Mouse (Mus musculus) heart, adult 9 months (tissue): ENCODE measurements around the gene Rasd1.
"Not testable (repeated sequence)": the region's sequence is repeated elsewhere in the genome, so short reads cannot be mapped to it uniquely, and the experiment has no call there.

ENCODE experiments used
- DNase-seq, 2 experiments: peaks; one replicate each; pipeline ENCODE4 v3.0.0; 2022; ENCODE audit warnings: low spot score in 2 of 2

The Rasd1 gene

DNA sequence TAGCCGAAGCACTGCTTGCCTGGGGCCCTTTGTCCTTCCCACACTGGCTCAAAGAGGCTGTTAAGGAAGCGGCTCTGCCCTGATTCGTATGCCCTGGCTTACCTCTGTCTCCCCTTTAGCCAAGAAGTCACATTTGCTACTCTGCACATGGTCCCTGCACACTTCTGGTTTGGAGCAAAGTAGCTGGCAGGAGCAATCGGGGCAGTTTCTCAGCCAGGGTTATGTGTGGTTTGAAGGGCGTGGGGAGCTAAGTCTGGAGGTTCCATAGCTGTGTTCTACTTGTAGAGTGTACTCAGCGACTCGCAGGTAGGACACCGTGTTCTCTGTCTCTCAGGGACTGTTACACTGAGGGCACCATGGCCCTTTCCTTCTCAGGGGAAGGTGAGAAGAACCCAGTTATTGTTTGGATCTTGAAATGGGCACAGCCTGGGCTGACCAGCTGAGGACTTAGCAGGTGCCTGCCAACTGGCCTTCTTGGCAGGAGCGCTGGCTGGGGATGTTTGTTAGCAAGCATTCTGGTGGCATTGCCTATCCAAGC, 3.3 kb downstream of the Rasd1 start:
- no peak for DNase-seq

- no peak for DNase-seq
Measured at GRCm38 (mm10) chr11:59960476-59961337, 4.0 kb downstream of the Rasd1 start.

DNA sequence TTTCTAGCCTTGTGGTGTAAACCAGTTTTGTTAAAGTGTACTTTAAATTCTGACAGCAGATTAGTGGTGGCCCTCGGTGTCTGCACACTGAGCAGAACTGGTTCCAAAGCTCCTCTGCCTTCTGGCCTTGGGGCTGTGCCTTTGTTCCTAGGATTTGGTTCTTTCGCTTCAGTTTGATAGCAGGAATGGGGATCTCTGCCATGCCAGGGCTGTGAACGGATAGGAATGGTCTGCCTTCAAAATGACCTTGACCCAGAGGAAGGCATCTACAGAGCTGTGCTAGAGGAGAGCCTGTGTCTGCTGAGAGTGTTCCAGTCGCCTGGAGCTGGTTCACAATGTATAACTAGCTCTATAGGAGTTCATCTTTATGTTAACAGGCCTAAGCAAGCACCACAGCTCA, 5.3 kb downstream of the Rasd1 start:
- no peak for DNase-seq

- DNase-seq, result no peak
Measured at GRCm38 (mm10) chr11:59956749-59957148, 8.0 kb downstream of the Rasd1 start.

DNA sequence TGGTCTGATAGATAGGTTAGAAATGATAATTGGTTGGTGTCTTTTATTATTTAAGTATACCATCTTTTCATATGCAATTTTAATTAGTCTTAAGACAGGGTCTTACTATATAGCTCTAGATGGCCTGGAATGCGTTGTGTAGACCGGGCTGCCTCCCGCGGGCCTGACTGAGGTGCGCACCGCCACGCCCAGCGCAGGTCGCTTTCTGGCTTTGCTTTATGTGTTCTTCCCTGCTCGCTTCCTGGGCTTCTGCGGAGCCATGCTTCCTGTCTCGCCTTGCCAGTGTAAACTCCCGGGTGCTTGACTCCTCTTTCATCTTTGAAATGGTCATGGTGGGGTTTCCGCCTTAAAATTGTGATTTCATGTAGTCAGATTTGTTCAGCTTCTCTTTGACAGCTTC, 11.9 kb downstream of the Rasd1 start:
- DNase-seq, result no peak

DNA sequence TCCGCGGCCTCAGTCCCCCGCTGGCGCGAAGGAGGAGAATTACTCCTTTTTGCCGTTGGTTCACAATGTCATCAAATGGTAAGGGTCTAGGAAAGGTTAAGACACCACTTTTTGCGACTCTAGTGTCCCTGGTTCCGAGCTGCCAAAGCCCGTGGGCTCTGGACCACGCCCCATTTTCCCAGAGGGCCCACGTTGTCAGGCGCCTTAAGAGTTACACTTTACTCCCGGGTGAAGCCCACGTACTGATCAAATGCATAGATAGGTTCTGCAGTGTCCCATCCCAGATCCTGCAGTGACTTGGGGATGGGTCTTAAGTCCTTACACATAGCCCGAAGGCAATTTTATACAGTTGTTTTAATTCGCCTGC, 16.4 kb downstream of the Rasd1 start:
- no peak for DNase-seq

DNA sequence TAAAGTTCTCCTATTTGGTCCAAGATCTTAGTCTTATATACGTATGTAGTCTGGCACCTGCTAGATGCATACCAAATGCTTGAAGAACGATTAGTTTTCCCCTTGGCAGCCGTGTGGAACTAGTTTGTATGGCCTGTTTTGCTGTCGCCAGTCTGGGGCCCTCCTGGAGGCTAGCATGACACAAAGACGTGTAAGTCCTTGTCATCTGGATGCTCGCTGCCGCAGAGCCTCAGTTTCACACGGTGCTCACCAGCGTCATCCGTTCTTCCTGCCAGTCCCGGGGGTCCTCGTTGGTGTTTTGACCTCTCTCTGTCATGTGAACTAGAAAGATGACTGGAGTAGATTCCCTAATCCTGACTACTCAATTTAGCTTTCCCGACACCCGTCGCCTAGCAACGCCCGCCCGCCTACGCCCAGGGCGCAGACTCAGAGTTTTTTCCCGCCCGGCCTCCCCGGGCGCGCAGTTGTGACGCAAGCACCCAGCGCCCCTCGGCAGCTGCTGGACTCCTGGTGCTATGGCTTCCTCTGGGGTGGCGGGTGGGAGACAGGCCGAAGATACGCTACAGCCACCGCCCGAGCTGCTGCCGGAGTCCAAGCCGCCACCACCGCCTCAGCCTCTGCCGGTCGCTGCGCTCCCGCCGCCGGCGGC, 16.9 kb downstream of the Rasd1 start, which contains the start of gene Med9:
Gene Med9 (plus strand): TSS at position 455 of the 649 bp plus-strand sequence.
- DNase-seq, result peak; percentile 93 to 94

DNA sequence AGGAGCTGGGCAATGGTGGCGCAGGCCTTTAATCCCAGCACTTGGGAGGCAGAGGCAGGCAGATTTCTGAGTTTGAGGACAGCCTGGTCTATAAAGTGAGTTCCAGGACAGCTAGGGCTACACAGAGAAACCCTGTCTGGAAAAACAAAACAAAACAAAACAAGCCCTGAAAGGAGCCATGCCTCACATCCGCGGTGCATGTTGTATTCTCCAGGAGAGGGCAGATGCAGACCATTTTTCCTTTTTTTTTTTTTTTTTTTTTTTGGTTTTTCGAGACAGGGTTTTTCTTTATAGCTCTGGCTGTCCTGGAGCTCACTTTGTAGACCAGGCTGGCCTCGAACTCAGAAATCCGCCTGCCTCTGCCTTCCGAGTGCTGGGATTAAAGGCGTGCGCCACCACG, 19.9 kb downstream of the Rasd1 start:
- not testable (repeated sequence) for DNase-seq

DNA sequence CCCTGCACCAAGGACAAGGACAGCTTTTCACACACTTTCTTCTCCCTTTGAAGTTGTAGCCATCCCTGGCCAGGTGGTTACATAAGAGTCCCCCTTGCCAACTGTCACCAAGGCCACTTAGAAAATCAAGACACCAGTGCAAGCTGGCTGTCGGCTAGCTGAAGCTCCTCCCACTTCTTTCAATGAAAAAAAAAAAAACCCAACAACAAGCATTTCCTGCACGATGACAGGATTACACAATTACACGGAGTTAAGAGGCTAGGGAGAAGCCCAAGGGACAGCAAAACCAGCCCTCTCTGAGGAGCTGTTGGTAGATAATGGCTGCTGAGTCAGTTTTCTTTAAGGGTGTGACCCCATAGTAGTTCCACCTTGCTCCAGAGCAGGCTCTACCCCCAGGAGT, 23.4 kb downstream of the Rasd1 start:
- DNase-seq, result no peak

DNA sequence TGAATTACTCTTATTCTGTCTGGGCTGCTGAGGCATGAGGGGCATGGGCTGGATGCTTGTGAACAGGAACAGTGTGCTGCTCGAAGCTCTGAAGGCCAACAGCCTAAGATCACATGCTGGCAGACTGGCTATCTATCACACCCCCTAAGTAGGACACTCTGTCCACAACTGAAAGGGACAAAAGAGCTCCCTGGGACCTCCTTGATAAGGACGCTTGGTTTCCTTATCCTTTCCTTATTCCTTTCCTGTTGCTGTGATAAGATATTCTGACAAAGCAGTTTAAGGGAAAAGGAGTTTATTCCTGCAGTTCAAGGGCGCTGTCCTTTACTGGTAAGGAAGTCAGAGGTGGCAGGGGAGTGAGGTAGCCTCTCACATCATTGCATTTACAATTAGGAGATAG, 24.1 kb downstream of the Rasd1 start:
- DNase-seq, result no peak

DNA sequence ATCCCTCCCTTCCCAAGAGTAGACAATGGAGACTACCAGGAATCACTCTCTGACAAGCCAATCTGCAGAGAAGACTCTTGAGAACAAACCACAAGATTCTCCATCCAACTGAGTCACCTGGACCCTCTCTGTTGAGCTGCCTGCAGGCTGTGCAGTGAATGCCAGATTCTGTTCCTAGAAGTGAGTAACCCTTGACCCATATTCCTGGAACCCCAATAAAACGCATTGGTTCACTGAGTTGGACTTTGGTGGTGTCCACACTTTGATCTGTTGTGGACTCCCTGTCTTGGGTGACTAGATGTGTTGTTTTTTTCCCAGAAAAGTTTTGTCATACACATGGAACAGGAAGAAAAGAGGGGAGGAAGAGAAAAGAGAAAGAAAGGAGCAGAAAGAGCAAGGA, 24.9 kb downstream of the Rasd1 start:
- no peak for DNase-seq

GRCm38 (mm10) chr11:59937615-59938014, 27.1 kb downstream of the Rasd1 start:
- DNase-seq, result no peak

- DNase-seq, result no peak
Measured at GRCm38 (mm10) chr11:59937023-59937422, 27.7 kb downstream of the Rasd1 start.

DNA sequence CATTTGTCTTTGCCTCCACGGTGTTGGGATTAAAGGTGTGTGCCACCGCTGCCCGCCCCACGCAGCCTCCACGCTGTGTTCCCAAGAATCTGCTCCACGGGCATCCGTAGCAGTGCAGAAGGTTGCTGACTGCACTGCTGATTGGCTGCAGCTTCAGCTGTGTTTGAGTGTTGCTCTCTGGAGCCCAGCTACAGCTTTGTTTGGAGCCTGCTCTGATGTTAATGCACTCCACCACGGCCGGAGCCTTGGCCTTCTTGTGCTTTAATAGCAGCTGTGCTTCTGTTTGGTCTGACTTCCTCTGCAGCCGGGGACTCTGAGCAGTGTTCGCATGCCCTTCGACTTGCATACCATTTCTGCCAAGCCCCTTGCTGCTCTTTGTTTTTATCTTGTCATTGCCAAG, 30.8 kb downstream of the Rasd1 start:
- no peak for DNase-seq

GRCm38 (mm10) chr11:59932560-59933337, 32.0 kb downstream of the Rasd1 start:
- no peak for DNase-seq

GRCm38 (mm10) chr11:59930031-59930430, 34.7 kb downstream of the Rasd1 start:
- no peak for DNase-seq

DNA sequence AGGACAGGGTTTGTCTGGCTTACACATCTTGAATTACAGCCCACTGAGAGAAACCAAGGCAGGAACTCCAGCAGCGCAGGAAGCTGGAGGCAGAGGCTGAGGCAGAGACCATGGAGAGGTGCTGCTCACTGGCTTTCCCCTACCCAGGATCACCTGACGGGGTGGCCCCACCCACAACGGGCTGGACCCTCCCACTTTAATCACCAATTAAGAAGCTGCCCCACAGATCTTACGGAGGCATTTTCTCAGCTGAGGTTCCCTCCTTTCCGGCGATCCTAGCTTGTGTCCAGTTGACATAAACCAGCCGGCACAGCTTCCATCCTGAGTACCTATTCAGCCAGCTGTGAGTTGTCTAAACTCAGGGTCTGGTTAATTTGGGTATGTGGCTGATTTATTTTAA, 43.5 kb downstream of the Rasd1 start:
- DNase-seq, result no peak

DNA sequence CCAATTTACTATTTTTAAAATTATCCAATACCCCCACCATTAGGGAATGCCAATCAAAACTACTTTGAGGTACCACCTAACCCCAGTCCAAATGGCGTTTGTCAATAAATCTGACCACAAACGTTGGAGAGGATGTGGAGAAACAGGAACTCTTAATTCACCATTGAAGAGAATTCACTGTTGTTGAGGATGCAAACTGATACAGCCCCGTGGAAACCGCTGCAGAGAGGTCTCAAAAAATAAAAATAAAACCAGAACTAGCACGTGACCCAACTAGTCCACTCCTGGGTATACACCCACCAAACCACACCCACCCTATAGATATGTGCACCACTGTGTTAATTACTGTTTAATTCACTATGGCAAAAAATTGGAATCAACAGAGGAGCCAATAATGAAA, 44.4 kb downstream of the Rasd1 start:
- no peak for DNase-seq

GRCm38 (mm10) chr11:59919401-59919800, 45.3 kb downstream of the Rasd1 start:
- DNase-seq, result no peak

DNA sequence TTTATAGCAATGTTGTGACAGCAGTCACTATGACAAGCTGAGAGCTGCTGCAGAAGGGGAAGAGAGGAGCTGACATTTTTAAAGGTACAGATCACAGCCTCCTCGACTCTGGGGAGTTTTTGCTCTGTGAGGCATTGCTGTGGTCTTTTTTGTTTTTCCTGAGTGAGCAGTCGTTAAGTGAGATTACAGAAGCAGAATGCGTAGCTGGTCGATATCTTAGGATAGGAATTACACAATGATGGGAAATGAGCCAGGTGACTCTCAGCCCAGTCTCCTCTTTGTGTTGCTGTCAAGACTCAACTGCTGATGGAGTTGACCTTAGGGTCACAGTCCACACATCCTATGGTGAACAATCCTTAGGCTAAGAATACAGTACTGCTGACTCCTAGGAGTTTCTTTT, 46.7 kb downstream of the Rasd1 start:
- peak; percentile 53 to 78 for DNase-seq

- no peak for DNase-seq
Measured at GRCm38 (mm10) chr11:59913702-59914101, 51.0 kb downstream of the Rasd1 start.
